Mouse (Mus musculus): ENCODE data around the gene Gm49630. TPM values are rescaled to one million over a fixed set of nuclear protein-coding genes. Genes with fewer than 3 reads are reported as not detected.
"Not testable (repeated sequence)": the region's sequence is repeated elsewhere in the genome, so short reads cannot be mapped to it uniquely, and the experiment has no call there.

The Gm49630 gene
- polyA plus RNA-seq, 1 experiment = not detected

GRCm38 (mm10) chr17:7352596-7352995 is 19.2 kb downstream of the Gm49630 start, which contains the start of gene Ttll2:
Gene Ttll2, minus strand, starts transcription at chr17:7352696.
- 75% methylated on average over 1 of the region's 1 CpGs for WGBS
- H3K4me3 ChIP-seq (replicated peaks; ENCODE audit: control insufficient read depth, low read depth, low read length) = not testable (repeated sequence)

DNA sequence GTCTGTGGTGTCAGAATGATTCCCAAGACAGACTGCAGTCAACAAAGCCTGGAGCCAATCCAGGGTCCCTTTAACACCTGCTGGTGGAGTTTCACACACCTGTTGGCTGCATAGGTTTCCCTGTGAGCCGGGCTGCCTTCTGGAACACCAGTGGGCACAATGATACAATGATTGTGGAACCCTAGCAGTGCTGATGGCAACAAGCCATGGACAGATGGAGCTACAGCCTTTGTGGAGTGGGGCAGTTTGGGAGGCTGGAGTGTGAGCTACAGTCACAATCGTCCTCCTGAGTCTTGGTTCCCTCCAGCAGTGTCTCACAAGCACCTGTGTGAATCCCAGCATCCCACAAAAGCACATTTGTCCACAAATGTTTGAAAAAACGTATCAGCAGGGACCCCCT is 23.0 kb downstream of the Gm49630 start:
- not testable (repeated sequence) for H3K27ac ChIP-seq (ENCODE audit: control insufficient read depth, insufficient read depth, low read depth, low read length, poor library complexity); H3K4me1 ChIP-seq (ENCODE audit: control insufficient read depth, insufficient read depth, low read length); H3K4me3 ChIP-seq (replicated peaks; ENCODE audit: control insufficient read depth, low read depth, low read length)
- WGBS = 63% methylated on average over 2 of the region's 3 CpGs

More at GRCm38 (mm10) chr17:7352596-7352995, 19.2 kb downstream of the Gm49630 start, which contains the start of gene Ttll2:
- not testable (repeated sequence) for H3K27ac ChIP-seq (ENCODE audit: control insufficient read depth, insufficient read depth, low read depth, low read length, poor library complexity); H3K4me1 ChIP-seq (ENCODE audit: control insufficient read depth, insufficient read depth, low read length)

DNA sequence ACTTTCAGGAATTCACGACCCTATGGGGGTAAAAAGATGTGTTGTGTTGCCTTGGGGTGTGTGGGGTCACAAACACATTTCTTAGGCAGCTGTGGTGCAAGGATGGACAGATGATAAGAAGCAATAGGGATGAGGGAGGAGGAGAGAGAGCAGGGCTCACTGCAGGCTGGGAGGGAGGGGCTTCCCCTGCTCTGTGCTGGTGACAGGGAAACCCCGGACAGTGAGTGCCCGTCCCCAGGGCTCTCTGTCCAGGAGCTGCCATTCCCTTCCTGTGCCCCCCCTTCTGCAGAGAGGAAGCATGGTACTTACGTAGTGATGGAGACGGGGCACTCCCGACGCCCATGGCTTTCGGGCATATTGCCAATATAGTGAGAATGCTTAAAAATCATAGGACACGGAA is 34.4 kb downstream of the Gm49630 start:
- 31% methylated on average over 9 of the region's 9 CpGs for WGBS
- not testable (repeated sequence) for H3K27ac ChIP-seq (ENCODE audit: control insufficient read depth, insufficient read depth, low read depth, low read length, poor library complexity); H3K4me1 ChIP-seq (ENCODE audit: control insufficient read depth, insufficient read depth, low read length)

DNA sequence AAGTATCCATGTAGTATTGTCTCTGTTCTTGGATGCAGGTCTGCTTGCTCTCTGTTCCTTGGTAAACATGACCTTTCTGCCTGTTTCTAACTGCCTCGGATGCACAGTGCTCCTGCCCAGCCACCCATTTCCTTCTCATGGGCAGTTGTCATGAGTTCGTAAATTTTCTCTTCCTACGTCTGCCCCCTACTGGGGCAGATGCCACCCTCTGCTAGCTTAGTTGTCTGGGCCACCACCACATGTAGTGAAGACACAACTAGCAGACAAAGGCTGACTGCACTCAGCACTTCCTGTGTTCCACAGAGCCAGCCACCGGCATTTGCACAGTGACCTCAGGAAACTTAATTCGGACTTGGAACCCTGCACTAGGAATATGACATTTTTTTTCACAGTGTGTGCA is 39.0 kb downstream of the Gm49630 start:
- H3K4me3 ChIP-seq (replicated peaks; ENCODE audit: control insufficient read depth, low read depth, low read length); H3K27ac ChIP-seq (ENCODE audit: control insufficient read depth, insufficient read depth, low read depth, low read length, poor library complexity); H3K4me1 ChIP-seq (ENCODE audit: control insufficient read depth, insufficient read depth, low read length): not testable (repeated sequence)
- WGBS = 38% methylated on average over 3 of the region's 5 CpGs

More for the DNA sequence above, 34.4 kb downstream of the Gm49630 start:
- not testable (repeated sequence) for H3K4me3 ChIP-seq (replicated peaks; ENCODE audit: control insufficient read depth, low read depth, low read length)

GRCm38 (mm10) chr17:7326415-7326814 is 45.4 kb downstream of the Gm49630 start:
- 70% methylated on average over 8 of the region's 8 CpGs for WGBS
- not testable (repeated sequence) for H3K4me3 ChIP-seq (replicated peaks; ENCODE audit: control insufficient read depth, low read depth, low read length)

DNA sequence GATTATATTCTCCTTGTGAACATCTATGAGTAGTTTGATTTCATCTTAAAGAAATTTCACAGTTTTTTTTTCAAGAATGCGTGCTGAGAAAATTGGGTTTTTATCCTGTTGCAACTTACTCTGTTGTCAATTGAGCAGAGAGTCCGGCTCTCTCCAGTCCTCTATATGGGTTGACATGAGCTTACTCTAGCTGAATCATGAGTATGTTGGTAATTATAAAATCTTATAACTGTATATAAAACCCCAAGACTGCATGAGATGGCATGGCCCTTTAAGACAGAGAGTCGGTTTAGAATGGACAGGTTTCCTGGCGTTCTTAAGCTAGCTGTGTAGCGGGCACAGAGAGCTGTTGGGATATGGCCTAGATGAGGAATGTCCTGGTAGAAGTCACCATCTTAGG is 47.4 kb downstream of the Gm49630 start, which contains the start of gene Tcp10a:
Tcp10a (plus strand) TSS at position 301 of the 400 bp plus-strand sequence.
- H3K4me3 ChIP-seq (replicated peaks; ENCODE audit: control insufficient read depth, low read depth, low read length); H3K27ac ChIP-seq (ENCODE audit: control insufficient read depth, insufficient read depth, low read depth, low read length, poor library complexity); H3K4me1 ChIP-seq (ENCODE audit: control insufficient read depth, insufficient read depth, low read length): not testable (repeated sequence)
- WGBS = 77% methylated on average over 5 of the region's 5 CpGs

More at GRCm38 (mm10) chr17:7326415-7326814, 45.4 kb downstream of the Gm49630 start:
- not testable (repeated sequence) for H3K4me1 ChIP-seq (ENCODE audit: control insufficient read depth, insufficient read depth, low read length); H3K27ac ChIP-seq (ENCODE audit: control insufficient read depth, insufficient read depth, low read depth, low read length, poor library complexity)

DNA sequence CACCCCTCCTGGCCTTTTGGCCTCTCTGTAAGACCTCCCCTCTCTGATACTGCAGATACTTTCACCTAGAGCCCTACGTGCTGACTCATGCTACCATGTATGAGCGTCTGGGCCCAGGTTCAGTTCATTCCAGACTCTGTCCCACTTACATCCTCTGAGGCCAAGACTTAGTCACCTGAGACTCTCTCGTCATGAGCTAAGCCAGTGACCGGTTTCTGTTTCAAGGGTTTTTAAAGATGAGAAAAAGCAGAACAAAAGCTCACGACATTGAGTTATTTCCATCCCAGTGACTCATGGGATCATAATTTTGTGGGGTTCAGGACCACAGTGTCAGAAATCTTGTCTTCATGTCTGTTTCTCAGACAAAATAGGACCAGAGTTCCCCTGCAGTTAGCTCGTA is 52.0 kb downstream of the Gm49630 start:
- H3K27ac ChIP-seq (ENCODE audit: control insufficient read depth, insufficient read depth, low read depth, low read length, poor library complexity); H3K4me1 ChIP-seq (ENCODE audit: control insufficient read depth, insufficient read depth, low read length); H3K4me3 ChIP-seq (replicated peaks; ENCODE audit: control insufficient read depth, low read depth, low read length): not testable (repeated sequence)
- WGBS = 57% methylated on average over 6 of the region's 6 CpGs

DNA sequence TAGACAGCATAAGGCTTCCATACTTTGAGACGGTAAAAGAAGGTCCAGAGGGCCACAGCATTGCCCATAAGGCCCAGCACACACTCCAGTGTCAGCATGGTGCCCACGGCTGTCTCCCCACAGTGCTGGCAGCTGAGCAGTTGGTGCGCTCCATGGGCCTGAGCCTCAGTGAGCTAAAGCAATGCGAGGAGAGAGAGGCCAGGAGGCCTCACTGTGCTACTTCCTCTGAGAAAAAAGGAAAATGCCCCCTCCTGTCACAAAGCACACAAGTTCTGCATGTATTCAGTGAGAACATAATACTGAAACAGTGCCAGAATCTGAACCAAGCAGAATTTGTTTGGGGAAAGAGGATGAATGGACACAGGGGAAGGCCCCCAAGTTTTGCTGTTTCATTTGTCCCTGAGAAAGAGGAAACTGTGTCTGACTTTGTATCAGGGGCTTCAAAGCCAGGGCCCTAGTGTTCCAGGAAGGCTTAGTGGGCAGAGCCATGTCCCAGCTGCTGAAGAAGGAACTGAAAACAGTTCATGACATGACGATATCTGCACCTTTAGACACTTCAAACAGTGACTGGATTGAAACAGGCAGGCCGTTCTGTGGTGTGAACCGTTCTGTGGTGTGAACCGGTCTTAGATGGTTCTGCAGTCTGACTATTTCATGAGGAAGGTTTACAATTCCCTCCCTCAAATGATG is 55.9 kb downstream of the Gm49630 start:
- H3K4me1 ChIP-seq (ENCODE audit: control insufficient read depth, insufficient read depth, low read length); H3K27ac ChIP-seq (ENCODE audit: control insufficient read depth, insufficient read depth, low read depth, low read length, poor library complexity); H3K4me3 ChIP-seq (replicated peaks; ENCODE audit: control insufficient read depth, low read depth, low read length): not testable (repeated sequence)
- 16% methylated on average over 7 of the region's 8 CpGs for WGBS

- 58% methylated on average over 8 of the region's 8 CpGs for WGBS
- not testable (repeated sequence) for H3K27ac ChIP-seq (ENCODE audit: control insufficient read depth, insufficient read depth, low read depth, low read length, poor library complexity); H3K4me3 ChIP-seq (replicated peaks; ENCODE audit: control insufficient read depth, low read depth, low read length); H3K4me1 ChIP-seq (ENCODE audit: control insufficient read depth, insufficient read depth, low read length)
These were observed 65.2 kb downstream of the Gm49630 start for GRCm38 (mm10) chr17:7306278-7307196.

Other genes starting within 250 kb of the Gm49630 start
- 2.4 and 9.1 TPM in 2 replicates for gene Rps6ka2, start 201.9 kb downstream of the Gm49630 start, polyA plus RNA-seq (2011; ENCODE audit: insufficient read depth, insufficient read length, low replicate concordance, missing spikeins)
- gene Tcp10a, start 47.3 kb downstream of the Gm49630 start, polyA plus RNA-seq (2011; ENCODE audit: insufficient read depth, insufficient read length, low replicate concordance, missing spikeins) = not detected in 2 replicates
- not detected in 2 replicates for gene Ttll2, start 19.3 kb downstream of the Gm49630 start, polyA plus RNA-seq (2011; ENCODE audit: insufficient read depth, insufficient read length, low replicate concordance, missing spikeins)
- gene Unc93a2, start 13.5 kb upstream of the Gm49630 start, polyA plus RNA-seq (2011; ENCODE audit: insufficient read depth, insufficient read length, low replicate concordance, missing spikeins) = not detected in 2 replicates